Mouse (Mus musculus) left cerebral cortex, postnatal 14 days (tissue): Measurements from ENCODE around the gene Ednrb. TPM values are rescaled to one million over a fixed set of nuclear protein-coding genes. Genes with fewer than 3 reads are reported as not detected.

Experiments used
- DNase-seq, 2 experiments: peaks; one replicate each; pipeline ENCODE4 v3.0.0; 2021 to 2022; ENCODE audit warnings: low spot score in 2 of 2, mixed read lengths in 1 of 2
- intact Hi-C: fragments of 180-260 bp; cut with DNase I; formaldehyde crosslinking; loops from one replicate; pipeline ENCODE4 v1.15.1; 2025
- long read RNA-seq, 2 experiments: library from polyadenylated mRNA; stranded (forward); transcript quantifications; one replicate each; pipeline ENCODE4 v2.0.0; 2021
- total RNA-seq, 2 experiments: library from RNA; stranded (reverse); gene quantifications; 2 replicates each; pipeline ENCODE4 v1.2.3; 2021

Gene Ednrb
- total RNA-seq = 10 to 100 TPM; 62.8 to 67.0 TPM
- long read RNA-seq, experiment 1, full-length matches to known transcripts = 66 of 72 reads
- long read RNA-seq, experiment 1, partial matches to known transcripts = 2 of 72 reads
- long read RNA-seq, experiment 1, other reads (novel, unspliced or antisense) = 4 of 72 reads
- long read RNA-seq, experiment 2, full-length matches to known transcripts = 59 of 61 reads
- long read RNA-seq, experiment 2, partial matches to known transcripts = 0 of 61 reads
- long read RNA-seq, experiment 2, other reads (novel, unspliced or antisense) = 2 of 61 reads

DNA sequence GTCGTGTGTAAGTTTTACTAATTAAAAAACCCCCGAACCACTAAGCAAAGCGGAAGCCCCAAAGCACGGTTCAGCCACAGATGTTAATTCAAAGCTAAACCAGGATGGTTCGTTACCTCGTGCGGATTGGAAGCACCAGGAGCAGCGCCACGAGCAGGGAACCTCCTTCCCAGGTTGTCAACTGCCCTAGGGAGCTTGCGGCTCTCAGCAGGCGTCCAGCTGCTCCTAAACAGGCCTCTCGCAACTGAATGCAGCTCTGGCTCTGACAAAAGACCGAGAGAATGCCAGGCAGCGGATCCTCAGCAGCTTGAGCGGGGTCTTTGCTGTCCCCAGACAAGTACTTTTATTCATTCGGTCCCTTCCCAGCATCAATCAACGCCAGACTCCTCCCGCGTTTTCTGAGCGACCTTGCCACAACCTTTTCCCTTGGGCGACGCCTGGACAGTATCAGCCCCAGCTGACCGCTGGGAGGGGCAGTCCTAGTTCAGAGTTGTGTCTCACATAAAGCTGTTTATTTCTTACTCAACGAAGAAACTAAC, at the start of gene Ednrb:
Ednrb (minus strand) TSS at position 392 of the 539 bp plus-strand sequence.
- intact Hi-C loops = loop anchor here (5.0 to 10.0 kb wide), 2 partner anchors 119 to 183 kb away; no protein-coding TSS in a partner anchor
- peak in 1 of 2 experiments; percentile 12 for DNase-seq

DNA sequence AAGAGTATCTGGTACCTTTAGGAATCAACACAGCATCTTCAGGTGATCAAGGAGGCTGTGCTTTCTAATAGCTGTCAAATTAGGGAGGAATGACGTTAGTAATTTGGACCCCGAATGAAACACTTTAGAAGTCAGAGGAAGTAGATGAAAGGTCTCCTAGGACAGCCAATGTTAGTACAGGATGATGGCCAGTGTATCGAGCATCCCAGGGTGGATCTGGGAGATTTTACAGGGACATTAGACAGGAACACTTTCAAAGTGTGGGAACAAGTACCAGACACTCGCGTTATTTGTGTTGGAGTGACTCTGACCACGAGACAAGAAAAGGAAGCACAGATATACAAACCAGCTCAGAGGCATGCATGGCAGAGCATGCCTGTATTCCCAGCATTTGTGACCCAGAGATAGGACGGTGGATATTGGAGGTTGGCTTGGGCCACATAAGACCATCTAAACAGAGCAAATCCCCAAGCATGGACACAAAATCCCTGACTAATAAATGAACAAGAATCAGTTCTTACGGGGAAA, 48.3 kb upstream of the Ednrb start:
- no peak for DNase-seq
- intact Hi-C loops = no loop called here

GRCm38 (mm10) chr14:103890761-103891160, 46.6 kb upstream of the Ednrb start:
- intact Hi-C loops = no loop called here
- DNase-seq = no peak

- intact Hi-C loops = no loop called here
- DNase-seq = no peak
Measured at GRCm38 (mm10) chr14:103884892-103885575, 40.8 kb upstream of the Ednrb start.

DNA sequence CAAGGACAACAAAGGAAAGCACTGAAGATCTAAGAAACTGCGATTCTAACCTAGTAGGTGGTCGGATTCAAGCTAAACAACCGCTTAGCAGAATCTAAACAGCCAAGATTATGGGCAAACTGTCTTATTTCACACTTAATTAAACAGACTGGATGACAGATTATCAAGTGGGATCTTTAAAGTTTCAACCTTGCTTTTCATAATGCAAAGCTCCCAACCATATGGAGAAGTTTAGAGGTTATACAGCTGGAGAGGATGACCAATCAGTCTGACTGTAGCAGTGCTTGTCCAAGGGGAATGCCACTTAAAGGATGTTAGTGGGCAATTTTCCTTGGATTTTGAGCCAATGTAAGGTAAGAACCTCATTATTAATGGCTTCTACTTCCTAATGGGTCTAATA, 38.7 kb upstream of the Ednrb start:
- intact Hi-C loops = no loop called here
- DNase-seq = no peak

GRCm38 (mm10) chr14:103877117-103877516, 32.9 kb upstream of the Ednrb start:
- intact Hi-C loops = no loop called here
- no peak for DNase-seq

DNA sequence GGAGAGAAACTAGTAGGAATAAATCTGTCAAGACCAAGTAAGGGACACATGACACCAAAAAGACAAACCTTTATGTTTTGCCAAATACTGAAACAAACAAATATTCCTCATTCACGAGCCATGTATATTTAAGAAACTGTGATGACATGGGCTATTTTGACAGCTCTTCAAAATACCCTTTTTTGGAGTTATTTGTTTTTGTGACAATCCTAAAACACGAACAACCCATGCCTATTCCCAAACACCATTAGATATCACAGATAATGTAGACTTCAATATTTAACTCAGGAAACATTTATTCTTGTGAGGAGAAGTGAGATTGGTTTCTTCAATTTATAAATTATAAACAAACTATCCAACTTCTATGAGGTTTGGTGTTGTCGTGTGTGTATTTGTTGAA, 32.4 kb upstream of the Ednrb start:
- DNase-seq = no peak

DNA sequence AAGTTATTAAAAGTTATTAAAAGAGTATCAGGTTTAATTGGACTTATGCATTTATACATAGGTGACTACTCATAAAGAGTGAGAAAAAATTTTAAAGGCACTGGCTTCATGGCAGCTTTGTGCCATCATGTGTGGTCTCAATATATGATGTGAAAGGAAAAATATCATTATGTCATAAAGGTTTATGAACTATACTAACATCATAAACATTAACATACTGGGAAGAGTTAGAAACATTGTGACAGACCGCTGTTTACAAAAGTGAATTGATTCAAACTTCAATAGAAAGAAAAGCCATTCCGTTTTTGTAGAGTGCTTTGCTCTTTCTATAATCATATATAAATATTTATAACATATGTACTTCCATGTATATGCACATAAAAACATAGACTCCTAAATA, 22.4 kb upstream of the Ednrb start:
- DNase-seq = no peak
- intact Hi-C loops = no loop called here

More for the DNA sequence above, 32.4 kb upstream of the Ednrb start:
- intact Hi-C loops = no loop called here

DNA sequence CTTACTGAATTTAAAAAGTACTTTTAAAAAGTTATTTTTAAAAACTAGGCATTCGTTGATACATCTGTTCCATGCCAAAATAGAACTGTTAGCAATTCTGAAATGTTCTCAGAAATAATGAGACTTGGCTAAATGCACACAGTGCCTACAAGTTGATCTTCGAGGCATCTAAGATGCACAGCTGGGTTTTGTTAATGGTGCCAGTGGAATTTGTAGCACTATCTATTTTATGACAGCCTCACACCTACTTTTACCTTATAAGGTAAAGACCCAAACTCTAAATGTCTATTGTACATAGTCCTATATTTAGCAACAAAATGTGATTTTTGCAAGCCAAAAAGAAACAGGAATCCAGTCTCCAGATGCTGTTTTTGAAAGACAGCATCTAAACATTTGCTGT, 21.0 kb upstream of the Ednrb start:
- intact Hi-C loops = no loop called here
- DNase-seq = peak in 1 of 2 experiments; percentile 42

- intact Hi-C loops = no loop called here
- DNase-seq = no peak
Measured at GRCm38 (mm10) chr14:103850071-103850845, 6.1 kb upstream of the Ednrb start.

DNA sequence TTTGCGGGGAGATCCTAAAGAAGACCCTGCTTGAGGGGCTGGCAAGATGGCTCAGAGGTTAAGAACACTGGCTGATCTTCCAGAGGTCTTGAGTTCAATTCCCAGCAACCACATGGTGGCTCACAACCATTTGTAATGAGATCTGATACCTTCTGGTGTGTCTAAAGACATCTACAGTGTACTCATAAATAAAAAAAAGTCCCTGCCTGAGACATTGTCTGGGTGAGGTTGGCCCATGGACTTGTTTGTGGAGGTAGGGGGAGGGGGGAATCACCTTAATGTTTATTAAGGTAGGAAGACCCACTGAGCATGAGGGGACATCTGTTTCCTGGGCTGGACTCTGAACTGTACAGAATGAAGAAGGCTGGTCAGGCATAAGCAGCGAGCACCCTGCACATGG, 1.5 kb upstream of the Ednrb start:
- intact Hi-C loops = loop anchor here (10.0 kb wide), 1 partner anchor 121 kb away; no protein-coding TSS in a partner anchor
- DNase-seq = no peak

GRCm38 (mm10) chr14:103844944-103845343, 742 bp upstream of the Ednrb start:
- DNase-seq = no peak
- intact Hi-C loops = loop anchor here (5.0 to 10.0 kb wide), 2 partner anchors 120 to 182 kb away; no protein-coding TSS in a partner anchor

DNA sequence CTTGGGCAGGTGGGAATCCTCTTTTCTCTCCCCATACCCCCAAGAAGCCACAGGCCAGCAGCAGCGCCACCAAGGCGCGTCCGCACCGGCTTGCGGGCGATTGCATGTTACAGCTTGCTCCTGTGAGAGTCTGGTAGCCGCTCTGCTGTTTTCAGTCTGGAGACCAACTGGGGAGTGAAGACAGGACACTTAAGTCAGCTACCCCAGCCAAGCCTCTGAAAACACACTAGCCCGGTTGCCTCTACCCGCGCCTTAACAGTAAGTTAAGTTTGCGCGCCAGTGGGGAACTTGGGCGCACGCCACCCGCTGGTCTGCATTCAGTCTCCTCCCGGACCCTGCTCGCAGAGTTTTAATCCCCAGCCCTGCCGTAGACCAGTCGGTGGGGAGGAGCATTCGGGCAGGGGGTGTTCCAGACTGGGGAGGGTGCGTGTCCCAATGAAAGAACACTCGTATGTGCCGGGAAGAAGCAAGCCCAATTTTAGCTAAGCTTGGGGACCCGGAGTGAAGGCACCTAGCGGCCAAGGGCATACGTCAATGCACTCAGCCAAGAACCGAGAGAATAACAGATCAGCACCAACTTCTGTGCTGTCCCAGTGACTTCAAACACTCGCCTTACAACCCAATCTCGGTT, 716 bp downstream of the Ednrb start:
- intact Hi-C loops = loop anchor here (5.0 to 10.0 kb wide), 2 partner anchors 119 to 184 kb away; no protein-coding TSS in a partner anchor
- peak in 1 of 2 experiments; percentile 54 for DNase-seq

GRCm38 (mm10) chr14:103842896-103843295, 1.3 kb downstream of the Ednrb start:
- DNase-seq = peak in 1 of 2 experiments; percentile 14
- intact Hi-C loops = loop anchor here (5.0 to 10.0 kb wide), 2 partner anchors 118 to 184 kb away; no protein-coding TSS in a partner anchor

- intact Hi-C loops = loop anchor here (5.0 to 10.0 kb wide), 2 partner anchors 116 to 187 kb away; no protein-coding TSS in a partner anchor
- no peak for DNase-seq
Measured at GRCm38 (mm10) chr14:103840436-103840835, 3.8 kb downstream of the Ednrb start.

DNA sequence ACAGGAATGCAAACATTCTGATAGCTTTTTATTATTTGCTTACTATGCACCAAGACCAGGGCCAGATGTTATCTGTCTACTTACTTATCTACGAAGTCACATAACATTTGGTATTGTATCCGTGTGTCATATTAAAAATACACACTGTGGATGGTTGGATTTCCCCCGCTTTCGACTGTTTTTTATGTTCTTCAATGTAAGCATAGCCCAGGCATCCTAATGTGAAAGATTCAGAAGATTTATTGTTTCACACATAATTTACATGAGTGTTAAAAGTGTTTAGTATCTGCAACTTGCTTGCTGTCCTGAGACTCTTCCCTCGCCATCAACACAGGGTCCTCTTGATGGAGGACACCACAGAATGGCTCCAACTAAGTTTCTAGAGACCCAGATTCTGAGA, 5.3 kb downstream of the Ednrb start:
- intact Hi-C loops = no loop called here
- no peak for DNase-seq

GRCm38 (mm10) chr14:103834589-103834988, 9.6 kb downstream of the Ednrb start:
- intact Hi-C loops = no loop called here
- DNase-seq = no peak

GRCm38 (mm10) chr14:103834147-103834546, 10.1 kb downstream of the Ednrb start:
- intact Hi-C loops = no loop called here

DNA sequence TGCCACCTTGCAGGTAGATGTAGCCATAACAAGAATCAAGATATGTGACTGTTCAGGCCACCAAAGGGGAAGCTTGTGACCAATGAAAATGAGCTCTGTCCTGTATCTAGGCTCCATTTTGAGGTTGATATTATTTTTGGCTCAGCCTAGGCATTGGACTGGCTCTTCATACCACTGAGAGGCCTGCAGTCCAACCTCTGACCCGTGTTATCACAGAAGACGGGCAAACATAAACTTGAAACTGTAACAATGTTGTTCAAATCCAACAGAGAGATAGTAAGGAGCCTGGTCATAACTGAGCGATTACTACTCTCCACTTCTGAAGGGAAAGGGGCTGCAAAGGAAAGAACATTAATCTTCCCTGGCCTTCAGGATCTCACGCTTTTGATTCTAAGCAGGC, 11.7 kb downstream of the Ednrb start:
- DNase-seq = no peak
- intact Hi-C loops = no loop called here

More at GRCm38 (mm10) chr14:103834147-103834546, 10.1 kb downstream of the Ednrb start:
- no peak for DNase-seq
